Mouse (Mus musculus) cerebellum, postnatal 14 days (tissue): Measurements from ENCODE around the gene Hoxd13.

Experiments
- DNase-seq, 2 experiments: peaks; one replicate each; pipeline ENCODE4 v3.0.0; 2021; ENCODE audit warnings: mixed read lengths in 2 of 2

Gene Hoxd13

DNA sequence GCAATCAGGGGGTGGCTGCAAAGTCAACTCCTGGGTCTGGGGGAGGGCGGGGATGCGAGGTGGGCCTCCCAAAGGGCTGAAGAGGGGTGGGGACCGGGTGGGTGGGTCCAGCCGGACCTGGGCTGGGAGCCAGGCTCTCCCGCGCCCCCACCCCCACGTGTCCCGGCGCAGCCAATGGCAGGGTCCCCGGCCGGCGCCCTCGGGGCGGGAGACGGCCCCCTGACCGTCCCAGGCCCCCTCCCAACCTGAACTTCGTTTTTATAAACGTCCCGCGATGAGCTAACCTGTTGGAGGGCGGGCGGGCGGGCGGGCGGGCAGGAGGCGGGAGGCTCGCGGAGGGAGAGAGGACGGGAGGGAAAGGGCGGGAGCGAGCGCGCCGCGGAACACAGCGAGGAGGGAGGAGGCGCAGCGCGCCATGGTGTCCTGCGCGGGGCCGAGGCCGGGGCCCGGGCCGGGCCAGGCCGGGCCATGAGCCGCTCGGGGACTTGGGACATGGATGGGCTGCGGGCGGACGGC lies at the start of gene Hoxd13:
Gene Hoxd13 (plus strand): TSS at position 469 of the 516 bp plus-strand sequence.
- no peak for DNase-seq

DNA sequence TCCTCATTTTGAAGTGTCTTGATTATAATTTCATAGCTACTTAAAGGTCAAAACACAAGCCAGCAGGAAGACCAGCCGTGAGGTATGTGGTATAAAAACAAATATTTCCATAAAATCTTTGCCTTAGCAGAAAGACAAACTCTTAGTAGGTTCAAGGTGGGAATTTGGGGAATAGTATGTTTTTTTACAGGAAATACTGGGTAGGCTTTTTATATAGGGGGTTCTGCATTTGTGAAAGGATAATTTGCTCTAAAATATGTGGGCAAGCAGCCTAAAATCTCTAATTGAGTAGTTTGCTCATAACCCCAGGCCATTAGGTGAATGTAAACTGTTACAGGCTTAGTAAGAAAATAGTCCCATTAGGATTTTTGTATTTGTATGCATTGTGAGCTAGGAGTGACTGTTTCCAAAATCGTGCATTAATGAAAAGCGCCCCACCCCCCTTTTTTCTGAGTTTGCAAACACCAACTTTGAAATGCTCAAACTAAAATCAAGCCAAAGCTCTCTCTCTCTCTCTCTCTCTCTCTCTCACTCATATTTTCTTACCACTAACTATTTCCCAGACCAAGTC lies 48.3 kb upstream of the Hoxd13 start:
- no peak for DNase-seq

DNA sequence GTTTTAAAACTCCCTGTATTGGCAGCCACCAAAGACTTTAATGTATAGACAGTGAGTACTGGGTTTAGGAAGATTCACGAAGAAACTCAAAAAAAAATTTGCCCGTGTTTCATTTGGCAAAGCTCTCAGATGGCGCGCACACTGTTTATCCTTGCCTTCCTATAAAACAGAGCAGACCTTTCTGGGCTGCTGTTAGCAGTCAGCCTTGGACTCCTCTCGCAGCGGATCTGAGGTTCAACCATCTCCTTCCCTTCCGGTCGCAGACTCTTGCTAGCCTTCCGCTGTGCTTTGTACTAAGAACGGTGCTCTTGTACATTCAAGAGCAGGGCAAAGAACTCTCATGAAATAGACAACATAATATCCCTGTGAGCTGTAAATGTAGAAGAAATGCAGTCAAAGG lies 47.7 kb upstream of the Hoxd13 start:
- no peak for DNase-seq

DNA sequence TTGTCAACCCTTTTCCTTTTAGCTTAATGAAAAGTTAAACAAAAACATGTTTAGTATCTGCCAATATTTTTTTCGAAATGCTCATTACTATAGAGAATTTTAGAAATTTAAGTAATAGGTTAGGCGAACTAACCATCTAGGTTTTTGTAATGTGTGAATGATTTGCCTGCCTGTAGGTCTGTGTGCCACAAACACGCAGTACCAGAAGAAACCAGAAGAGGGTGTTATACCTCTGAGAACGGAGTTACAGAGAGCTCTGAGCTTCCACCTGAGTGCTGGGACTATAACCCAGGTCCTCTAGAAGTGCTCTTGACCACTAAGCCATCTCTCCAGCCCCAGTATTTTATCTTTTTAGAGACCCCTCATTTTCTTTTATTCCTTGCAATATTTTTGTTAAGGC lies 32.7 kb upstream of the Hoxd13 start:
- no peak for DNase-seq

DNA sequence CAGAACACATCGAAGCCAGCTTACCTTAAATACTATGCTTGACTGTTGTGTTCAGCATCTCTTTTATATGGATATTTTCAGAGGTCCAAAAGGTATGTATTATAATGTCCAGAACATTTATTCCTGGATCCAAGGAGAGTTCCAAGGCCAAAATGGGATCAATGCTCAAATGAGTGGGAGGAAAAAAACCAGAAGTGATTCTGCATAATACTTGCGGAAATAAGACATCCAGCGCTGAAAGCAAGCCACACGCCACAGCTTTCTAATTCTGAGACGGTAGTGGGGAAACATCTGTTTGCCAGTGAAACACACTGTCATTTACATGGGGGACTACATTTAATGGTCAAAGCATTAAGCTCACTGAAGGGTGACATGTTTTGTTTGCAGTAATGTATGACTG lies 25.7 kb upstream of the Hoxd13 start:
- no peak for DNase-seq

DNA sequence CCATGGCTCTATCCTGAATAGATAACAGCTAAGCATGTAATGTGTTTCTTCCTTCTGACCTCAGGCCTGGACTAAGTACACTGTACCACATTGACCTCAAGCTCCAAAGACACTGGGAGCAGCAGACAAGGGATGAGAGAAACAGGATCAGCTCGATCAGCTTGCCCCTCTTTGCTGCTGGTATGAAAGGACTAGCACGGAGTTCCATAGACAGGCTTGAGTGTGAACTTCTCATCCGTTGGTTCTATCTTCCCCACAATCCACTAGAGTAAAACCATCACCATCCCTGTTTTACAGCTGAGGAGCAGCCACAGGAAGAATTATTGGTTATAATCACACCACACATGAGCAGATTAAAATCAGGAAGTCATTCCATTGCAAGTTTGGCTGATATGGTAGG lies 22.5 kb upstream of the Hoxd13 start:
- DNase-seq = no peak

DNA sequence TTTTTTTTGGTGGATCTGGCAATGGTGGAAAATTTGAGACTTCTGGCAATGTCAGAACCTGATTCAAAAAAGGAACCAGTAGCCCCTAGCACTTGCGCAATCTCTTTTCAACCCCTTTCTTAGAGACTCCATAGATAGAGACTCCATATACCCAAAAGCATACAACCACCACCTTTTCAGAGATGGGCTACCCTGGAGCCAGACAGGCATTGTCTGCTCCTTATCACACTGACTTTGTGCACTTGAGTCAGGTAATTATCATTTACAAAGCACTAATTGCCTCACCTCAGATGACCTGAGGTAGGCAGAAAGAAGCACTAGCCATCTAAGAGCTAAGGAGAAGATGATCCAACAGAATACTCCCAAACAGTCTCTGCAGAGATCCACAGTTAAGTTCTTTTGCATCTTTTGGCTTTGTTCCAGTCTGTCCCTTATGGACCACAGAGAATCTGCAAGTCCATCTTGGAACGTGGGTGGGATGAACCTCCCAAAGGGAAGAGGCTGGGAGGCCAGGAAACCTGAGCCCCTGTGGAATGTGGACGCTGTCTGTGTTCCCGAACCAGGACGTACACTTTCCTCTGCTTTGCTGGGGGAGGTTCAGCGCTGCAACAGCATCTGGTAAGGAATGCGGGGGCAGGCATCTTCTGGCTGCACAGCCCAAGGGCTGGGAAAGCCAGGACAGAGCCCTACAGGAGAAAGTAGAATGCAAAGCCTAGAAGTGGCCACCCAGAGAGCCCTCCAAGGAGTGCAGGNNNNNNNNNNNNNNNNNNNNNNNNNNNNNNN lies 20.8 kb upstream of the Hoxd13 start:
- no peak for DNase-seq

DNA sequence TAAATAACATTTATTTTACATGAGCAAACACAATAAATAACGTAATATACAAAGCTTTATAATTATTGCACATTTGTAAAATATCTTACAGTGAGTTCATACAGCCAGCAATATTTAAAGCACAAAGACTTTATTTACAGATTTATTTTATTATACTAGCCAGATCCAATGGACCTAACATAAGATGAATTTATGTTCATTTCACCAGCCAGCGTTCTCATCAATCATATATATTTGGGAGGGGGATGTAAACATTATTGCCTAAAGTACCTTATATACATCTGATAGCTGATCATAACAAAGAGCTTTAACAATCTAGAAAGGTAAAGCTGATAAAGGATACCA lies 15.1 kb upstream of the Hoxd13 start:
- peak in 1 of 2 experiments; percentile 4 for DNase-seq

DNA sequence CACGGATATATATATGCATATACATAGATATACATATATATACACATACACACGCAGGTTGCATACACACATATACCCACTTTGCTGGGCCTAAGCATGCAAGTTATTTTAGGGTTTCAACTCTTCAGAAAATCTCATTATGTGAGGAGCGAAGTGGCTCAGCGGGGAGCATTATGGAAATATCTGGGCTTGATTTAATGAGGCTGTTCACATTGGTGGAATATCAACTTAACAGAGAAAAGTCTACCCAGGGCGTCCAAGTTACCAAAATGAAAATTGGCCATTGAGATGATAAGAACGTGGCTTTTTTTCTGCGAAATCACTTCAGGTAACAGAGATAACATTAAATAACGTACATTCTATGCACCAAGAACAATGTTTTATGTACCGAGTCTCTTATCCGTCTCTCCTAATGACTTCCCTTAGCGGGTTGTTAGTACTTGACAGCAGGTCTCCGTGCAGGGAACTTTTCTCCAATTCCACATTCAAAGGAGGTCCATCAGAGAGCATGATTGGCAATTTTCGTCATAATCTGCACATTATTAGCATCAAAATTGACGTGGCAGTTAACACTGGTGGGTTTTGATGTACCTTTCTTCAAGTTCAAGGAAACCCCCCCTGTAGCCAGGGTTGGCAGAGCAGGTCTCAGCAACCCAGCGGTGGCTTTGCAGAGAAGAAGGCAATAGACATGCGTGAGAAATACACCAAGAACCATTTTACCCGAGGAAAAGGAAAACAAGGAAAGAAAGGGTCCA lies 14.2 kb upstream of the Hoxd13 start:
- DNase-seq = peak; percentile 12 to 40

DNA sequence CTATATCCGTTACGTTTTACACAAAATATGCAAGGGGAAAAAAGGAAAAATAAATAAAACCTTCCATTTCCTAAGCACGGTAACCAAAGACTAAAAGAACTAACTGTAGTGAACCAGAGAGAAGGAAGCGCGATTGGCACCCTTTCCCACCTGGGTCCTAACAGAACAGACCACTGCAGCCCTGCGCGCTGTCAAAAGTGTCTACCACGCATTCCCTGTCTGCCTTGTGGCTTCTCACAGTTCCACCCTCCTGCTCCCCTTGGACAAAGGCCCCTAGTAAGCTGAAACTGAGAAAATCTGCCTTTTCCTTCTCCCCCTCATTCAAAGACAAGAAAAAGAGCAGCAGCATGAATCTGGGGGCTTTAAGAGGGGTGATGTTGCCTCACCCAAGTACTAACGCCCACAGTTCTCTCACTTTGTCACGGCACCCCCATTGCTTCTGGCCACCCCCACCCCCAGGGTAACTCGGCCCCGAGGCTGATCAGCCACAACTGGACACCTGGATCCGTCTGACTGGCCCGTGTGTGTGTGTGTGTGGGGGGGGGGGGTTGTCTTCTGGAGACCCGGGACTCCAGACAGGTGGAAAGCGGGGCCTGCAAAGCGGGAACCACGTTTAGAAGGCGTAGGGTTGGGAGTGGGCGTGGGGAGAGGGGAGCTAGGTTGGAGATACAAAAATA lies 13.2 kb upstream of the Hoxd13 start:
- DNase-seq = peak; percentile 5 to 8

DNA sequence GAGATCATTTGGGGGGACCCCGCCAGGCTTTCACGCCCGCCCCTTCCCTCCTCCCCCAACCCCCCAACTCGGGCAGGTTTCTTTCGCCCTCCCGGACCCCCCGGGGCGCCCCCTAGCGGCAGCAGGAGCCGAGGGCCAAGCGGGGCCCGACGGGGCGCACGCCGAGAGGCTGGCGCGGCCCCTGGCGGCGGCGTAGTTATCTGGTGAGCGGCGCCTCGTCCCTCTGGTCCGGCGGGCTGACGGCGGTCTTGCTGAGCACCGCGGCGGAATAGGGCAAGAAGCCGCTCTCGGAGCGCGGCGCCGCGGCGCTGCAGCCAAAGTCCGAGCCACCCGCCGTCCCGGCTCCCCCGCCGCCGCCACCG lies 12.7 kb upstream of the Hoxd13 start:
- DNase-seq = peak; percentile 28 to 48

DNA sequence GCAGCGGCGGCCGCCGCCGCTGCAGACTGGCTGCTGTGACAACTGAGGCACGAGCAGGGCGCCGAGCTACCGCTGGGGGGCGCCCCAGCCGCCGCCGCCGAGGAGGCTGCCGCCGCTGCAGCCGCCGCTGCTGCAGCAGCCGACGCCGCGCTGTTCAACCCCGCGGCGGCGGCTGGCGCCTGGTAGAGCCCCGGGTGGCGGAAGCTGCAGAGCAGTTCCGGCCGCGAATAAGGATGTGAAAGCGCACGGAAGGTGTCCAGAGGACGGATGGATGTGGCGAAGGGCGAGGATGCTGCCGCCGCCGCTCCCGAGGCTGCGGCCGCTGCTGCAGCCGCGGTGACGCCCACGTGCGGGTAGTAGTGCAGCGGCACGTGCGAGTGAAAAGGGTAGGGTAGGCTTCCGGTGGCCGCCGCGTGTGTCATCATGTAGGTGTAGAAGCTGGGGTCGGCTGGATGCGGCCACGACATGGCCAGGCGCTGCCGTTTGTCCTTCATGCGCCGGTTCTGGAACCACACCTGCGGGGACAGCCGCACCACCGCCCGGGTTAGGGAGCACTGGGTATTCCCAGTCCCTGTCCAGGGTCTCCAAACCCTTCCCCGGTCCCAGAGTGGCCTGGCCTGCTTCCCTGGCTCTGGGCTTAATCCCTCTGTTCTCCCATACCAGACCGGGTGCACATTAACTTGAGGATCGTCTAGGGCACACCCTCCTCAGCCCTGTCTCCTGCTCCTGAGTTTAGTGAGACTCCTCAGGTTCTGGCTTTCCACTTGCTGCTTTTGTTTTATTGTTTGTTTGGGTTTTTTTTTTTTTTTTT lies 12.1 kb upstream of the Hoxd13 start:
- peak; percentile 19 to 41 for DNase-seq

DNA sequence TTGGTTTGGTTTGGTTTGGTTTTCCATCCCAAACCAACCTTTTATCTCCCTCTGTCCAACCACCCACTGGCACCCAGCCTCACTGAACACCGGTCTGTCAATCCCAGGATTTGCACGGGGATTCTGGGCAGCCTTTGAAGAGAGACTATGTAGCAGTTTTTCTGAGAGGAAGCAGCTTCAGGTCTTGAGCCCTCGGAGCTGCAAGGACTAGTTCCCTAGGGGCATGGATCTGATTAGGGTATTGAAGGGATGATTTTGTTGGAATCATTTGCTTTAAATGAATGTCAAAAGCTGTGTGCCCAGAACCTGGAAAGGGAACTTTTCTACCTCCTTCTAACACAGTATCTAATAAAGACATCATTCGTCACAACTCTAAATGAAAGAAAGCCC lies 11.5 kb upstream of the Hoxd13 start:
- DNase-seq = peak in 1 of 2 experiments; percentile 31

DNA sequence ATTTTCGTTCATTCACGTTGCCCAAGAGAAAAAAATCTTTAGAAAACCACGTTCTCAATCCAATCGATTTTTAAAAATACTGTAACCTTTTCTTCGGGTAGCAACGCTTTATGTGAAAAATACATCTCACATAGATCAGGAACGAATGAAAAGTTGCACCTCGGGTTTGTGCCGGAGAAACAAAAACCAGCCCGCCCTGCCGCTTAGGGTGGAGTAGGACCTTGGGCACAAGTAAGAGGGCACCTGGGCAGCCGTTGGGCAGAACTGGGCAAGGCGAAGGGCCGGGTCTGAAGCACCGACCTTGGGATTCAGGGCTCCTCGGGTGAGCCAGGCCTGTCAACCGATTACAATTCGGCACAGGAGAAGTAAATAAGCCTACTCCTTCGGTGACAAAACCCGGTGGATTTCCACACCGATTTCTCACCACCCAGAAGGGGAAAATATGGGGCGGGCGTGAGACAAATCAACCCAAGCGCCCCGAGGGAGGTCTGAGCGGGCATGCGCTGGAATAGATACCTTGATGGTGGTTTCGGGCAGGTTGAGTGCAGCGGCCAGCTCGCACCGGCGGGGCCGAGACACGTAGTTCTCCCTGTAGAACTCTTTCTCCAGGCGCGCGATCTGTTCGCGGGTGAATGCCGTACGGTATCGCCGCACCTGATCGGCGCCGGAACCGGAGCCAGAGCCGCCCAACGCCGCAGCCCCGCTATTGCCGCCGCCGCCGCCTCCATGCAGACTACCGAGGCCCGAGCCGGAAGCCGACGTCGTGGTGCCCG lies 10.7 kb upstream of the Hoxd13 start:
- peak; percentile 35 to 54 for DNase-seq

DNA sequence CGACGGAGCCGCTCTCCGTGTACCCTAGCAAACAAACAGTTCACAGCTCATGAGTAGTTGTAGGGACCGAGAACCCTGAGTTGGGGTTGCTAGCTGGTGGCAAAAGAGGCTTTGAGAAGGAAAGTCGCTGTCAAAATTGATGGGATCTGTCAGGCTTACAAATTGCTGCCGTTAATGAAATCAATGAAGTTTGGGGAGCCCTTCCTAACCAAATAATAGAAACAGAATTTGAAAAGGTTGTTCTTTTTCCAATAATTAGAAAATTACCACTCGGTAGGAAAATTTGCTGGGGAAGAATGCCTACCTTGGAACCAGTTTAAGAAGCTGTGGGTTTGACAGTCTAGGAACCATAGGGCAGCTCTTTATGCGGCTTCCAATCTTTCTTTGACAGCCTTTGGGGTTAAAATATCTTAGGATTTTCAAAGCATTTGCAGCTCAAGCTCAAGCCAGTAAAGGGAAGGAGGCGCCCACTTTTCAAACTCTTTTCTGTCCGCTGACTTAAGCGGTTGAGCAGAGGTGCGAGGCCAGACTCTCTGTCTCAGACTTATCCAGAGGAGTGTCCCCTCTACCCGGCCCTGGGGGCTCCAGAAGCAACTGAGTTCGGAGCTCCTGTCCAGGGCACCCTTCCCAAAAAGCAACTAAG lies 10.0 kb upstream of the Hoxd13 start:
- DNase-seq = peak; percentile 16 to 35

DNA sequence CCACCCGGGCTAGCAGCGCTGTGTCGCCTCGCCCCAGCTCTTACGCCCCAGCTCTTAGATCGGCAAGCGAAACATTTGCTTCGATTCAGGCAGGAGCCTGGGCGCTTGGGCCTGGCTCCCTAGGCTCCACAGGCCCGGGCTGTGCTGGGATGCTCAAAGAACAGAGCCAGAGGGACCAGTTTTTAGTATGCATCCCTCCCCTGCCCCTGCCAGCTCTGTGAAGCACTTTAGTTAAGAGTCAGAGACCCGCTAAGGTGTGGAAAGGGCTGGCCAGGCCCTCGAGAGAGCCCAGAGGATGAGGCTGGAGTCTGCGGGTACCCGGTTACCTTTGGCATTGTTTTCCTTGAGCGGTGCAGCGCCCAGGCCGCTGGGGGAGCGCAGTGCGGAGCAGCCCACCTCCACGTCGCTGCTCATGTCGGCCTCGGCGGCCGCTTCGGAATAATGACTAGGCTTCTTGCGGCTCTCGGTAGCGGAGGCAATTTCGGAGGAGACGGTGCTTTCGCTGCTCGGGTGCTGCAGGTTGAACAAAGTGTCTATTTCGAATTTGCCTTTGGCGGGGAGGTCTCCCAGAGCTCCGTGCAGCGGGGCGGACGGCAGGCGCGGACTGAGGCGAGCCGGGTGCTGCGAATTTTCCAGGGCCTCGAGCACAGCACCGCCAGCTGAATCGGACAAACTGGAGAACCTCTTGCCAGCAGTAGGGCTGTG lies 9.3 kb upstream of the Hoxd13 start:
- DNase-seq = peak; percentile 25 to 48

DNA sequence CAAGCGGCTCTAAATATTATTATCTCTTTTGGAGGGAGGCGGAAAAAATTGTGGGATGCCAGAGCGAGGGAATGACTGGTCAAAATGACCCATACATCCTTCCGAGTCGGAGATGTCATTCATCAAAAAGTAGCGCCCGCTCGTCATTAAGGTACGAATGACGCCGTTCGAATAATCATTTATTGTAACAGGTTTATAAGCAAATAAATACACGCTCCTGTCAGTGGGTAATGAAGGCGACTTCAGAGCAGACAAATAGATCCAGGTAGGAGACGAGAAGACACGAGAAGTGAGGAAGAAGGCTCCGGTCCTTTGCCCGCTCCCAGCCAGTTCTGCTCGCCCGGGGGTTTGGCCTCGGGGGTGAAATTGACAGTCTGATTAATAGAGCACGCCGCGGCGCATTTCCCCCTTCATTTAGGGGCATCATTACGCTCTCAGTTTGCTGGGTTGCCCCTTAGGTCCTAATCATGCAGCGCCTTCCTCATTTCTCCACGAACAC lies 8.6 kb upstream of the Hoxd13 start, which contains the start of gene Evx2:
Gene Evx2 (minus strand): TSS at position 51 of the 499 bp plus-strand sequence.
- DNase-seq = peak; percentile 17 to 42

DNA sequence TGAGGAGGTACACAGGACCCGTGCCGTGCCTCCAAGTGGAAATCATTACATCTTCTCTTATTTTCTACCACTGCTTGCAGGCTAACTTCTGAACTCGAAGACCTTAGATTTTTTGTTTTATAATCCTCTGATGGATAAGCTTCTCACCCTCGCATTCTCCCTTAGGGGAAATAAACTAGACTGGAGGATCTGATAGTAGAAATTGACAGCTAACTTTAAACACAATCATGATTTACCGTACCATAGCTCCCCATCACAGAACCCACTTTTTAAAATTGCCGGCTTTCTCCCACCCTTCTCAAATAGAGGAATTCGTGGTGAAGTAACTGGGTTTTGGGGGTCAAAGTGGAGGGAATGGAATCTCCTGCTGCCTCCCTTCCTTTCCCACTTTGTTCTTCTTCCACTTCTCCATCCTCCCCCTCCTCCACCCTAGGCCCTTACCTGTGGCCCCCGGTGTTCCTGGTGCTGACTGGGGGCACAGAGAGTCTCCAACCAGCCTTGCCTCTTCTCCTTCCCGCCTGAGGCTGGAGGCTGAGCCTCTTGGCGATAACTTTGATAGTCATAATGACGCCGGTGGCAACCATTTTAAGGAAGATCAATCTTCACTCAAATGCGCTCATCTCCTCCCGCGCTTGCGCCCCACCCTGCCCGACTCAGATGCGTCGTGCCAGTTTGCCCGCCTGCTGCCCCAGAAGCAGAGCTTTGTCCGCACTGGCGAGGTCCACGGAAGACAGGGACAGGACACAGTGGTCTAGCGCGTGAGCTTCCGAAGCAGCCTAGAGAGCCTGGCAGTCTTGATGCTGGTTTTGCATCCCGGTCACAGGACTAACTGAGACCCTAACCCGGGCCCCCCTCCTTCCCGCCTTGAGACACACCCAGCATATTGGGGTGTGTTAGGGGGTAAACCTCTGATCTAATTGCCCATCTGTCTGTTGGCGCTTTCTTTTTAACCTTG lies 7.4 kb upstream of the Hoxd13 start:
- DNase-seq = peak in 1 of 2 experiments; percentile 19

DNA sequence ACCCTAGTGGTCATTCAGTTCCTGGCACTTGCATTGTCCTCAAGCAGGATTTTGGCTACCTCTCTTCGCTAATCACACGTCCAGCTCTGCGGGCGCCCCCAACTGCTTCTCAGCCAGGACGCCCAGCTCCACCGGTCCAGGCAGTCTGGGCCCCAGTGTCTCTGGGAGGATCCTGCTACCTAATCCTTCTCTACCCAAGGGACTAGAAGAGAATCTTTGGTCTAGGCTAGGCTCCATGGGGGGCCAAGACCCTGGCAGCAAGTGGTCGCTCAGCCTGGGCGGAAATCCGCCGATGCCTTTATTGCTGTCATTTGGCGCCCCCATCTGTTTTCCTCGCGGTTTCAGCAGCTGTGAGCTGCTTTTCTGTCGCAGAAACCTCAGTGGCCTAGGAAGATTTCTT lies 6.4 kb upstream of the Hoxd13 start:
- peak; percentile 62 to 70 for DNase-seq
